Mouse (Mus musculus): ENCODE measurements at regions not wholly inside any gene's neighbourhood (a gene's known extent, or its start where the extent isn't known, plus 50 kb on each side); places are given as distances from the start of the nearest gene placed in this dataset.

GRCm38 (mm10) chr15:7530959-7531588 is 132.9 kb upstream of the Egflam start:
- H3K27ac ChIP-seq (ENCODE audit: insufficient read depth, low read depth, low read length, poor library complexity, severe bottlenecking), result no peak overlapping the region; the same call in 1 of the 2 replicates
- H3K4me1 ChIP-seq (ENCODE audit: control insufficient read depth in 2 of 2, insufficient read depth in 2 of 2, low read length in 2 of 2, poor library complexity in 1 of 2), result peaks cover 9 to 18% of the 10 kb centered on the region in 2 experiments; a peak in 3 of 4 replicates
- DNase-seq (ENCODE audit: low read depth, low spot score), result peak; percentile 37
- H3K4me3 ChIP-seq (ENCODE audit: insufficient read depth in 1 of 2, low read depth in 1 of 2, low read length in 2 of 2, poor library complexity in 1 of 2, severe bottlenecking in 1 of 2), result no peak overlapping the region
- H3K36me3 ChIP-seq (ENCODE audit: control insufficient read depth, insufficient read depth, low read length, poor library complexity, severe bottlenecking), result no peaks in the 10 kb centered on the region
- in situ Hi-C loops (cut with MboI; ENCODE audit: low sequenced_read_pairs in 2 of 2, unreplicated experiment in 2 of 2), result no loop called here
- H3K9me3 ChIP-seq (ENCODE audit: control insufficient read depth, insufficient read depth, low read depth, low read length), result no peaks in the 10 kb centered on the region
- TF ChIP-seq CHD2 (IDR thresholded peaks at IDR 0.05; ENCODE audit: low read depth, low read length), result no peak
- no peak for TF ChIP-seq MAFK (IDR thresholded peaks at IDR 0.05; ENCODE audit: insufficient read depth, low read depth, low read length)
- TF ChIP-seq ZNF384 (IDR thresholded peaks at IDR 0.05; ENCODE audit: low read depth, low read length), result no peak
- TF ChIP-seq ZC3H11A (IDR thresholded peaks at IDR 0.05; ENCODE audit: borderline replicate concordance, low read depth, low read length), result no peak
- no peak for TF ChIP-seq HCFC1 (IDR thresholded peaks at IDR 0.05; ENCODE audit: borderline replicate concordance, insufficient read depth, low read length)
- H3K9ac ChIP-seq (ENCODE audit: insufficient read depth, low read depth, low read length, poor library complexity, severe bottlenecking), result no peak overlapping the region

DNA sequence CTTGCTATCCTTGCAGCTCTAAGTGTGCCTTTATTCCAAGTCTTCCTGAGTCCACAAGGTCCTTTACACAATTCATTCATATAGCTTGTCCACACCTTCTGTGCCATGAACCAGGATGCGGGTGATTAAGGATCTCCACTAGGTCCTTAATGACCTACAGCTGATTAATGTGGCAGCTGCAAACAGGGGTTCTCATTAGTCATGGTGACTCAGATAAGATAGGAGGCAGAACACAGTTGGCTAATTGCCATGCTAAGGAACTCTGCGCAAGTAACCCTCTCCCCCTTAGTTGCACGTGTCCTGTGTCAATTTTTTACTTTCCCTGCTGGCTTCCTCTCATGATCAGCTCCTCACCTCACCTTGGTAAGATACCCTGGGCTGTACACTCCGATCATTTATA is 139.7 kb upstream of the Egflam start:
- in situ Hi-C loops (cut with MboI; ENCODE audit: low sequenced_read_pairs in 2 of 2, unreplicated experiment in 2 of 2), result no loop called here
- Histone ChIP-seq H3K36me3 (ENCODE audit: control insufficient read depth, insufficient read depth, low read length, poor library complexity, severe bottlenecking) (no peaks in the 10 kb centered on the region), H3K4me1 (ENCODE audit: control insufficient read depth in 2 of 2, insufficient read depth in 2 of 2, low read length in 2 of 2, poor library complexity in 1 of 2) (peaks cover 0 to 3% of the 10 kb centered on the region in 2 experiments; a peak in 2 of 4 replicates), H3K4me3 (ENCODE audit: insufficient read depth in 1 of 2, low read depth in 1 of 2, low read length in 2 of 2, poor library complexity in 1 of 2, severe bottlenecking in 1 of 2) (no peak overlapping the region), H3K9me3 (ENCODE audit: control insufficient read depth, insufficient read depth, low read depth, low read length) (no peaks in the 10 kb centered on the region), H3K9ac (ENCODE audit: insufficient read depth, low read depth, low read length, poor library complexity, severe bottlenecking) (no peak overlapping the region), H3K27ac (ENCODE audit: insufficient read depth, low read depth, low read length, poor library complexity, severe bottlenecking) (no peak overlapping the region)
- no peak for DNase-seq (ENCODE audit: low read depth, low spot score)
- TF ChIP-seq ZC3H11A (IDR thresholded peaks at IDR 0.05; ENCODE audit: borderline replicate concordance, low read depth, low read length) (no peak), CHD2 (IDR thresholded peaks at IDR 0.05; ENCODE audit: low read depth, low read length) (no peak), ZNF384 (IDR thresholded peaks at IDR 0.05; ENCODE audit: low read depth, low read length) (no peak), HCFC1 (IDR thresholded peaks at IDR 0.05; ENCODE audit: borderline replicate concordance, insufficient read depth, low read length) (no peak), MAFK (IDR thresholded peaks at IDR 0.05; ENCODE audit: insufficient read depth, low read depth, low read length) (no peak)

- no peak overlapping the region for H3K9ac ChIP-seq (ENCODE audit: insufficient read depth, low read depth, low read length, poor library complexity, severe bottlenecking)
- TF ChIP-seq ZNF384 (IDR thresholded peaks at IDR 0.05; ENCODE audit: low read depth, low read length) (no peak), ZC3H11A (IDR thresholded peaks at IDR 0.05; ENCODE audit: borderline replicate concordance, low read depth, low read length) (no peak)
- H3K4me3 ChIP-seq (ENCODE audit: insufficient read depth in 1 of 2, low read depth in 1 of 2, low read length in 2 of 2, poor library complexity in 1 of 2, severe bottlenecking in 1 of 2), result no peak overlapping the region
- in situ Hi-C loops (cut with MboI; ENCODE audit: low sequenced_read_pairs in 2 of 2, unreplicated experiment in 2 of 2), result no loop called here
- no peaks in the 10 kb centered on the region for H3K36me3 ChIP-seq (ENCODE audit: control insufficient read depth, insufficient read depth, low read length, poor library complexity, severe bottlenecking)
- H3K27ac ChIP-seq (ENCODE audit: insufficient read depth, low read depth, low read length, poor library complexity, severe bottlenecking), result no peak overlapping the region
- DNase-seq (ENCODE audit: low read depth, low spot score), result no peak
- H3K4me1 ChIP-seq (ENCODE audit: control insufficient read depth in 2 of 2, insufficient read depth in 2 of 2, low read length in 2 of 2, poor library complexity in 1 of 2), result no peaks in the 10 kb centered on the region
- no peaks in the 10 kb centered on the region for H3K9me3 ChIP-seq (ENCODE audit: control insufficient read depth, insufficient read depth, low read depth, low read length)
Observed at GRCm38 (mm10) chr15:7553190-7553895, 155.1 kb upstream of the Egflam start.

DNA sequence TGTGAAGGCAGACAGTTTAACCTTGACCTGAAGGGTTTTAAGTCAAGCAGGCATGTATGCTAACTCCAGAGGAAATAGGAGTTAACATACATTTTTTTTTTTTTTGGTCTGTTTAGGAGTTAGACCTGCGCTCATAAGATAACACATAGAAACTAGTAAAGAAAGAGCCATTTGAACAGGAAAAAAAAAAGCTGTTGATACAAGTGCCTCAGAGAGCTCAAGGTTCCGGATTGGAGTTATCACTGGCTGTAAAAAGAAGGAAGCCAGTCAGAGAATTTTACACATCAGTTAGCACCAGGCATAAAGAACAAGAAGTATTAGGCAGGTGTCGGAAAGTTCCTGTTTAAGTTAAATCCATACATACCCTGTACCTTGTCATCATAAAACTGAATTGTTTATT is 156.2 kb upstream of the Egflam start:
- Histone ChIP-seq H3K36me3 (ENCODE audit: control insufficient read depth, insufficient read depth, low read length, poor library complexity, severe bottlenecking) (no peaks in the 10 kb centered on the region), H3K4me3 (ENCODE audit: insufficient read depth in 1 of 2, low read depth in 1 of 2, low read length in 2 of 2, poor library complexity in 1 of 2, severe bottlenecking in 1 of 2) (no peak overlapping the region), H3K9ac (ENCODE audit: insufficient read depth, low read depth, low read length, poor library complexity, severe bottlenecking) (no peak overlapping the region), H3K27ac (ENCODE audit: insufficient read depth, low read depth, low read length, poor library complexity, severe bottlenecking) (no peak overlapping the region), H3K4me1 (ENCODE audit: control insufficient read depth in 2 of 2, insufficient read depth in 2 of 2, low read length in 2 of 2, poor library complexity in 1 of 2) (no peaks in the 10 kb centered on the region), H3K9me3 (ENCODE audit: control insufficient read depth, insufficient read depth, low read depth, low read length) (no peaks in the 10 kb centered on the region)
- no peak for DNase-seq (ENCODE audit: low read depth, low spot score)
- in situ Hi-C loops (cut with MboI; ENCODE audit: low sequenced_read_pairs in 2 of 2, unreplicated experiment in 2 of 2), result no loop called here
- TF ChIP-seq MAFK (IDR thresholded peaks at IDR 0.05; ENCODE audit: insufficient read depth, low read depth, low read length) (no peak), CHD2 (IDR thresholded peaks at IDR 0.05; ENCODE audit: low read depth, low read length) (no peak), ZC3H11A (IDR thresholded peaks at IDR 0.05; ENCODE audit: borderline replicate concordance, low read depth, low read length) (no peak), HCFC1 (IDR thresholded peaks at IDR 0.05; ENCODE audit: borderline replicate concordance, insufficient read depth, low read length) (no peak), ZNF384 (IDR thresholded peaks at IDR 0.05; ENCODE audit: low read depth, low read length) (no peak)

Measured in ES-E14 (cell line).